Mouse (Mus musculus) stomach, embryonic 16.5 days (tissue): ENCODE data around the gene Emc4. TPM values are rescaled to one million over a fixed set of nuclear protein-coding genes. Genes with fewer than 3 reads are reported as not detected.

Experiments
- ATAC-seq: fragments of 200-750 bp; cut with Nextera tagmentation; 2 replicates; pipeline ENCODE4 v1.8.0; 2017; ENCODE audit warnings: moderate number of reproducible peaks, moderate TSS enrichment; ENCODE audit not compliant: insufficient read depth, low FRiP score
- H3K27ac ChIP-seq: fragments of 300-500 bp; sonication (generic); 2 replicates; pipeline ENCODE4 v1.5.1; 2014; ENCODE audit warnings: low read length
- H3K27me3 ChIP-seq: fragments of 300-500 bp; sonication (generic); 2 replicates; pipeline ENCODE4 v1.6.1; 2014; ENCODE audit warnings: low read length, control low read depth, mixed read lengths; ENCODE audit not compliant: control insufficient read depth, insufficient read depth
- H3K36me3 ChIP-seq: fragments of 300-500 bp; sonication (generic); 2 replicates; pipeline ENCODE4 v1.6.1; 2014; ENCODE audit warnings: low read length; ENCODE audit not compliant: control insufficient read depth, insufficient read depth
- H3K4me1 ChIP-seq: fragments of 300-500 bp; sonication (generic); 2 replicates; pipeline ENCODE4 v1.6.1; 2014; ENCODE audit warnings: low read length, control low read depth, mixed read lengths; ENCODE audit not compliant: control insufficient read depth, insufficient read depth
- H3K4me2 ChIP-seq: fragments of 300-500 bp; sonication (generic); 2 replicates; pipeline ENCODE4 v1.6.1; 2014; ENCODE audit warnings: low read depth, low read length, mixed read lengths
- H3K4me3 ChIP-seq: fragments of 300-500 bp; sonication (generic); replicated peaks from 2 replicates; pipeline ENCODE4 v1.5.1; 2014; ENCODE audit warnings: mild to moderate bottlenecking, low read length
- H3K9ac ChIP-seq: fragments of 300-500 bp; sonication (generic); 2 replicates; pipeline ENCODE4 v1.6.1; 2014; ENCODE audit warnings: low read length
- H3K9me3 ChIP-seq: fragments of 300-500 bp; sonication (generic); replicated peaks from 2 replicates; pipeline ENCODE4 v1.6.1; 2016; ENCODE audit warnings: low read length, control low read depth; ENCODE audit not compliant: control insufficient read depth
- WGBS: fragments of 180-500 bp; shearing (Covaris S2); extraction: QIAGEN DNeasy Blood & Tissue Kit; methylation state at CpG from one replicate; pipeline ENCODE4 v1.1.7; 2014; 5-methylcytosine and 5-hydroxymethylcytosine counted together
- polyA plus RNA-seq: library from polyadenylated mRNA; unstranded; fragments of >200 nt; fragmentation: Nextera tagmentation; extraction: Ambion mirVana; gene quantifications from 2 replicates; pipeline ENCODE4 v1.2.1, GENCODE M21; 2015

Gene Emc4
- polyA plus RNA-seq, 1 experiment from 2014 or later, result 107 TPM

- Histone ChIP-seq H3K9me3 (no peaks in the 10 kb centered on the region), H3K4me3 (no peak overlapping the region), H3K9ac (no peak overlapping the region), H3K27ac (no peak overlapping the region; the same call in 1 of the 2 replicates), H3K36me3 (no peaks in the 10 kb centered on the region), H3K27me3 (no peaks in the 10 kb centered on the region), H3K4me2 (no peak overlapping the region), H3K4me1 (peaks cover 8% of the 10 kb centered on the region)
- WGBS, result 59% methylated on average over 2 of the region's 2 CpGs
- peak; percentile 53; the same call in 1 of the 2 replicates for ATAC-seq
Observed at GRCm38 (mm10) chr2:112318227-112318626, 49.6 kb downstream of the Emc4 start.

GRCm38 (mm10) chr2:112315638-112316037 lies 52.2 kb downstream of the Emc4 start:
- H3K27me3 ChIP-seq, result no peaks in the 10 kb centered on the region
- peaks cover 8% of the 10 kb centered on the region for H3K4me1 ChIP-seq
- H3K36me3 ChIP-seq, result no peaks in the 10 kb centered on the region
- 89% methylated on average over 7 of the region's 7 CpGs for WGBS
- H3K27ac ChIP-seq, result no peak overlapping the region
- H3K9ac ChIP-seq, result no peak overlapping the region
- no peak overlapping the region for H3K4me3 ChIP-seq
- no peaks in the 10 kb centered on the region for H3K9me3 ChIP-seq
- ATAC-seq, result no peak
- no peak overlapping the region for H3K4me2 ChIP-seq

Other genes with a start within 250 kb of the Emc4 start
- not detected in 2 replicates for gene Olfr1316, start 233.1 kb downstream of the Emc4 start, polyA plus RNA-seq
- not detected in 2 replicates for gene Olfr1317, start 227.7 kb downstream of the Emc4 start, polyA plus RNA-seq
- gene Olfr1318, start 213.8 kb downstream of the Emc4 start, polyA plus RNA-seq, result not detected in 2 replicates
- 39.7 and 54.7 TPM in 2 replicates for gene Lpcat4, start 128.6 kb downstream of the Emc4 start, polyA plus RNA-seq
- gene Nutm1, start 108.7 kb downstream of the Emc4 start, polyA plus RNA-seq, result 0.05 and 0.11 TPM in 2 replicates
- 193 and 215 TPM in 2 replicates for gene Nop10, start 106.1 kb downstream of the Emc4 start, polyA plus RNA-seq
- gene Slc12a6, start 102.2 kb downstream of the Emc4 start, polyA plus RNA-seq, result 14.6 and 15.1 TPM in 2 replicates
- gene Gm21985, start 101.7 kb downstream of the Emc4 start, polyA plus RNA-seq, result not detected in 2 replicates
- gene Katnbl1, start 11.2 kb upstream of the Emc4 start, polyA plus RNA-seq, result 39.8 and 46.9 TPM in 2 replicates
- 22.0 and 22.1 TPM in 2 replicates for gene Emc7, start 87.0 kb upstream of the Emc4 start, polyA plus RNA-seq
- gene Chrm5, start 112.7 kb upstream of the Emc4 start, polyA plus RNA-seq, result 0.08 TPM in 1 of 2 replicates, not detected in the other
- gene Aven, start 124.9 kb upstream of the Emc4 start, polyA plus RNA-seq, result 2.8 and 3.5 TPM in 2 replicates